Mouse (Mus musculus): Measurements from ENCODE around the gene Naa80. TPM values are rescaled to one million over a fixed set of nuclear protein-coding genes. Genes with fewer than 3 reads are reported as not detected.

Gene Naa80
- polyA plus RNA-seq, 1 experiment: 10.1 TPM

DNA sequence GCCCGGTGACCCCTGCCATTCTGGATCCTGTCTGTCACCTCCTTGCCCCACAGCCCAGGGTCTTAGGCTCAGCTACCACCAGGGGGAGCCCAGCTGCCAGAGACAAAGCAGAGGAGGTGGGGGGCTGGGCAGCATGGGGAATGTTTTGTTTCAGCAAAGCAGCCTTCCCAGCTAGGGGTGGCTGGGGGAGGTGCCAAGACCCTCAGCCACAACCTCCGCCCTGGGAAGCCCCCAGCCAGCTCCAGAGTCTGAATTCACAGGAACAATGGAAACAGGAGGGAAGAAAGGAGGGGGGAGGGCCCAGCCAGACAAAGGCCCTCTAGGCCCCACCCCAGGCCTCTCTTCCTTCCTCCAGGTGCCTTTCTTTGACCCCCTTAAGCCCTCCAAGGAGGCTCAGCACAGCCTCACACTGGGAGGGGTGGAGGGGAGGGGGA lies 48.2 kb downstream of the Naa80 start:
- Histone ChIP-seq H3K36me3 (ENCODE audit: control insufficient read depth) (peaks cover 92% of the 10 kb centered on the region), H3K4me3 (replicated peaks) (no peak overlapping the region)
- TF ChIP-seq GATA1 (IDR thresholded peaks at IDR 0.05; ENCODE audit: low read length) (no peak), TAL1 (IDR thresholded peaks at IDR 0.05; ENCODE audit: low read length) (no peak)

DNA sequence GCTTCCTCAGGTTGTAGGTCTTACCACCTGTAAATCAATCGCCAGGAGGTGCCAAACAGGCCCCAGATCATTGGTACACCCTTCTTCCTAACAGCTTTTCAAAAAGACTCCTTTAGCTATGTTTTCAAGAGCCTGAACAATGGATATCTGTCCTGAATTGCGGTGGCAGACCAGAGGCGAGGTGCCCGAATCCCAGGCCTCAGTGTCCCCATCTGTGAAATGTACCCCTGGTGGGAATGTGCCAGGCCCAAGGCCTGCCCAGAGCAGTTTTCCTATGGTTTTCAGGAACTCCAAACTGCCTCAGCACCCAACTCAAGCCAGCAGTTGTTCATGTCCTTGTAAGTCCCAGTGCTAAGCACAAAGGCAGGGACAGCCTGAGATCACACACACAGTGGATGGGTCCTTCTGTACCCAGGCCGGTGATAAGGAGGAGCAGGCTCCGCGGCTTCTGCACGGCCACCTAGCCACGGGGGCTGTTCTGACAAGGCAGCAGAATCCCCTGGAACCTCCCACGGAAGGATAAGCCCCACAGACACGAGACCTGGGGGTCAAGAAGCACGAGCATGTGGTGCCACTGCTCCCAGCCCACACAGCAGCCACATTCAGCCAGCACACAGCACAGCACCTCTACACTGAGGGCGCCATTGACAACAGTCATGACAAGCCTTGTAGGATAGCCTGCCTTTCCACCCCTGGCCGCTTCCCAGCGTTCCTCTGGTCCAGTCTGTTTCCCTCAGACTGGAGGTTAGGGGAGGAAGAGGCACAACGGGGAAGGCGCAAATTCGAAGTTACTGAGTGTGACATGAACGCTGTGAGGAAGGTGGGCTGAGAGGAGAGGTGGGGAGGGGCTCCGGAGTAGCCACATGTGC lies 48.9 kb downstream of the Naa80 start:
- Histone ChIP-seq H3K9me3 (ENCODE audit: control insufficient read depth, low read length) (no peaks in the 10 kb centered on the region), H3K27me3 (ENCODE audit: control insufficient read depth) (no peaks in the 10 kb centered on the region), H3K4me1 (ENCODE audit: control insufficient read depth) (peaks cover 77% of the 10 kb centered on the region), H3K36me3 (ENCODE audit: control insufficient read depth) (peaks cover 94% of the 10 kb centered on the region), H3K4me3 (replicated peaks) (no peak overlapping the region)
- no peak for TF ChIP-seq TAL1 (IDR thresholded peaks at IDR 0.05; ENCODE audit: low read length)
- TF ChIP-seq GATA1 (IDR thresholded peaks at IDR 0.05; ENCODE audit: low read length): no peak

More for the DNA sequence above, 48.2 kb downstream of the Naa80 start:
- Histone ChIP-seq H3K9me3 (ENCODE audit: control insufficient read depth, low read length) (no peaks in the 10 kb centered on the region), H3K27me3 (ENCODE audit: control insufficient read depth) (no peaks in the 10 kb centered on the region), H3K4me1 (ENCODE audit: control insufficient read depth) (peaks cover 69% of the 10 kb centered on the region)

DNA sequence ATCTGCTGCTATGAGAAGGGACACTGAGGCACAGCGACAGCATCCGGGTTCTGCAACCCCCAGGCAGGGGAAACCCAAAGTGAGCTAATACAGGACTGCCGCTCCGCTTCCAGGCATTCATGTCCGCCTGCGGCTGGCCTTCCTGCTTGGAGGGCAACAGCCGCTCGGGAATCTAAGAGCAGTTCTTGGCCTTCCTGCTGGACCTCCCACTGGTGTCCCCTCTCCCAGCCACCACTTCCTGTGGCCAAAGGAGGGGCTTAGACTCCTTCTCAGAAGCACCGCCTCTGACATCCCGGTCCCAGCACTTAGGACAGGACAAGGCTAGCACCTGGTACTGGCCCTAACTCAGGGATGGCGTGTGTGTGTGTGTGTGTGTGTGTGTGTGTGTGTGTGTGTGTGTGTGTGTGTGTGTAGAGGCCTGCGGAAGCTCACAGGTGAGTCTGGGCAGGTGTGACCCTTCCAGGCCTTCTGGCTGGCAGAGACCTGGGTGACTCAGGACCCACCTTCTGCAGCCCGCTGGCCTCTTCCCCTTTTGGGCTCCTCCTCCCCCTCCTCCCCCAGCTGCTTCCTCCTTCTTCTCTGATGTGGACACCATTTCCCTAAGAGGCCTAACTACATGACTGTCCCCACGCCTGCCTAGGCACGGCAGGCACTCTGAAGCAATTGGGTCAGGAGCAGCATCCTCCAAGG lies 50.2 kb downstream of the Naa80 start:
- Histone ChIP-seq H3K4me1 (ENCODE audit: control insufficient read depth) (peaks cover 89% of the 10 kb centered on the region), H3K4me3 (replicated peaks) (no peak overlapping the region), H3K9me3 (ENCODE audit: control insufficient read depth, low read length) (no peaks in the 10 kb centered on the region), H3K27me3 (ENCODE audit: control insufficient read depth) (no peaks in the 10 kb centered on the region), H3K36me3 (ENCODE audit: control insufficient read depth) (peaks cover 85% of the 10 kb centered on the region)
- TF ChIP-seq GATA1 (IDR thresholded peaks at IDR 0.05; ENCODE audit: low read length) (no peak), TAL1 (IDR thresholded peaks at IDR 0.05; ENCODE audit: low read length) (no peak)

DNA sequence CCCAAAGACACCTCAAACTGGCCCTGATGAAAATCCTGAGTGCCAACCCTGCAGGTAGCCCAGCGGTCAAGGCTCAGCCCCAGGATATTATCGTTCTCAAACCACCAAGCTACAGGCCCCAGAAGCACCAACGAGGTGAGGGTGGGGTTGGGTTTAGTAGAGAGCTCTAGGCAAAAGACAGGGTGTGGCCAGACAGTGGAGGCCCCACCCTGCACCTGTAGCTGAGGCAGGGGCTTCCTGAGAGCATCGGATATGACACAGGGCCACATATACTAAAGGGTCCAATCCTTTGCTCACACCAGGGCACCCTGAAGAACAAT lies 50.7 kb downstream of the Naa80 start:
- Histone ChIP-seq H3K4me3 (replicated peaks) (no peak overlapping the region), H3K9me3 (ENCODE audit: control insufficient read depth, low read length) (no peaks in the 10 kb centered on the region), H3K36me3 (ENCODE audit: control insufficient read depth) (peaks cover 80% of the 10 kb centered on the region), H3K4me1 (ENCODE audit: control insufficient read depth) (peaks cover 93% of the 10 kb centered on the region), H3K27me3 (ENCODE audit: control insufficient read depth) (no peaks in the 10 kb centered on the region)
- TF ChIP-seq GATA1 (IDR thresholded peaks at IDR 0.05; ENCODE audit: low read length) (no peak), TAL1 (IDR thresholded peaks at IDR 0.05; ENCODE audit: low read length) (no peak)

DNA sequence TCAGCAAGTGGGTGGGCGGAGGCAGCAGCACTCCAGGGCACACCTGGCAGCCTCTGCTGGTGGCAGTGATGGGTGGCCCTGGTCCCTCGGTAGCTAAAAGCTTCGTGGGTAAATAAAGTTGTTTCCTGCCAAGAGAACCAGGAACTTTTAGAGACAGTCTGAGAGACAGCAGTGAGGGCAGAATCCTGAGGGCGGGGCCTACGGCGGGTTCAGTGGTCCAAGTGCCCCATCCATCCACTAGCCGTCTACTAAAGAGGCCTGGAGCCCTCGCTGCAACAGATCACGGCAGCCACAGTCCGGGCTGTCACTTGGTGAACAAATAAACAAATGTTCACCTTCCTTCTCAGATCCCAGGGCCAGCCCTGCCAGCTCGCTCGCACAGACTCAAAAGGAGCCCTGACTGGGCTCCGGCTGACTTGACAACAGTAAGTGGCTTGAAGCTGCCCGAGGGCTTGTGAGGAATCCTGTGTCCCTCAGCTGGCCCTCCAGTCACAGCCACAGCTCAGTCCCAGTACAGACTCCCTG lies 51.3 kb downstream of the Naa80 start:
- no peaks in the 10 kb centered on the region for H3K9me3 ChIP-seq (ENCODE audit: control insufficient read depth, low read length)
- peaks cover 74% of the 10 kb centered on the region for H3K36me3 ChIP-seq (ENCODE audit: control insufficient read depth)
- H3K27me3 ChIP-seq (ENCODE audit: control insufficient read depth): no peaks in the 10 kb centered on the region
- TF ChIP-seq GATA1 (IDR thresholded peaks at IDR 0.05; ENCODE audit: low read length) (no peak), TAL1 (IDR thresholded peaks at IDR 0.05; ENCODE audit: low read length) (no peak)
- H3K4me1 ChIP-seq (ENCODE audit: control insufficient read depth): peaks cover 93% of the 10 kb centered on the region
- H3K4me3 ChIP-seq (replicated peaks): no peak overlapping the region

DNA sequence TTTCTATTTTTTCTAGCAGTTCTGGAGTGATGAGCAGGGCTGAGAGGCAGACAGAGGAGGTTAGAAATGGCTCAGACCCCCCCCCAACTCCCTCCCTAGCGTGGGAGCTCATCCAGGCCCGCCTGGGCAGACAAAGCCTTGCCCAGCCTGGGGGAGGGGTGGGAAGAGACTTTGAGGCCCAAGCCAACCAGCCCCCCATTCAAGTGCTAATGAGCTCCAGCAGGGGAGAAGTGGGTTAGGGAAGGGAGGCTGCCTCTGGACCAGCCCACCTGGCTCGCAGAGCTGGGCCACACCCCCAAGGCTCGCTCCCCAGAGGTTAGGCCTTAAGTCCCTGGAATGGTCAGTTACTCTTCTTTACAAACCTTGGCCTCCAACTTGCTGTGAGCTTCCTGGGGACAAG lies 51.9 kb downstream of the Naa80 start:
- no peaks in the 10 kb centered on the region for H3K27me3 ChIP-seq (ENCODE audit: control insufficient read depth)
- H3K9me3 ChIP-seq (ENCODE audit: control insufficient read depth, low read length): no peaks in the 10 kb centered on the region
- TF ChIP-seq GATA1 (IDR thresholded peaks at IDR 0.05; ENCODE audit: low read length): no peak
- TF ChIP-seq TAL1 (IDR thresholded peaks at IDR 0.05; ENCODE audit: low read length): no peak
- no peak overlapping the region for H3K4me3 ChIP-seq (replicated peaks)
- peaks cover 68% of the 10 kb centered on the region for H3K36me3 ChIP-seq (ENCODE audit: control insufficient read depth)
- H3K4me1 ChIP-seq (ENCODE audit: control insufficient read depth): peaks cover 95% of the 10 kb centered on the region

DNA sequence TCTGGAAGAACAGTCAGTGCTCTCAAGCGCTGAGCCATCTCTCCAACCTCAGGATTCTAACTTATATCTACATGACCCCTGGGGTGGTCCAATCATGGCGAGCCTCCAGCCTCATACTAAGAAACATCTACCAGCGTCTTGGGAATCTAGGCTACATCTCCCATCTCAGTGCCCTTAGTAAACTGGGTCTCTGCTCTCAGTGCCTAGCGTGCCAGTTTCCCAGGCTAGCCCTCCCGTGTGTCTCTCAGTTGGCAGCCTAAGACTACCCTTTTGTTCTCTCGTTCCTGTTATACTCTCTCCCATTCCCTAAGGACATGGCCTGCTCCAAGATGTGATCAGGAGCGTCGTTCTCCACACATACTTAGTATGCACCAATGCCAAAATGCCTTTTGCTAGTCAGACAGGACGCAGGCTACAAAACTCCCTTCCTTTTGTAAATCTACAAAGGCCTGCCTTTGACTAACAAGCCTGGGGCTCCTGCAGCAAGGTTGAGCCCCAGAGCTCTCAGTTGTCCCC lies 52.7 kb downstream of the Naa80 start:
- H3K27me3 ChIP-seq (ENCODE audit: control insufficient read depth): no peaks in the 10 kb centered on the region
- no peaks in the 10 kb centered on the region for H3K9me3 ChIP-seq (ENCODE audit: control insufficient read depth, low read length)
- no peak overlapping the region for H3K4me3 ChIP-seq (replicated peaks)
- TF ChIP-seq GATA1 (IDR thresholded peaks at IDR 0.05; ENCODE audit: low read length) (no peak), TAL1 (IDR thresholded peaks at IDR 0.05; ENCODE audit: low read length) (no peak)
- peaks cover 96% of the 10 kb centered on the region for H3K4me1 ChIP-seq (ENCODE audit: control insufficient read depth)
- H3K36me3 ChIP-seq (ENCODE audit: control insufficient read depth): peaks cover 60% of the 10 kb centered on the region

DNA sequence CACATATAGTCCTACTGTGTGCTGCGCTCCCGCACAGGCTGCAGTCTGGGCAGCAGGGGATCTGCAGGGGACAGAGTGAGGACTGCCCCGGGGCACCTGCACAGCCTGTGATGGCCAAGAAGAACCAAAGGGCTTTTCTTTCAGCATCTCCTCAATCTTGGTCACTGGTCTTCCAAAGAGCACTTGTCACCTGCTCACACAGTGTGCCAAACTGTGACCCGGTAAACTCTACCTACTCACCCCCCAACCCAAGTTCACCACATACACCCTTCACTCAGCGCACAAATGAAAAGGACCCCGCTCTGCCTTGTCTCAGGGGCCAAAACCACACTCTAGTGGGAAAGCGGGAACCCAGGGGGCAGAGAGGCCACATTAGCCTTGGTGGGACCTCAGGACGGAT lies 53.2 kb downstream of the Naa80 start:
- TF ChIP-seq GATA1 (IDR thresholded peaks at IDR 0.05; ENCODE audit: low read length) (no peak), TAL1 (IDR thresholded peaks at IDR 0.05; ENCODE audit: low read length) (no peak)
- no peaks in the 10 kb centered on the region for H3K27me3 ChIP-seq (ENCODE audit: control insufficient read depth)
- H3K4me3 ChIP-seq (replicated peaks): no peak overlapping the region
- H3K9me3 ChIP-seq (ENCODE audit: control insufficient read depth, low read length): no peaks in the 10 kb centered on the region
- H3K36me3 ChIP-seq (ENCODE audit: control insufficient read depth): peaks cover 55% of the 10 kb centered on the region
- H3K4me1 ChIP-seq (ENCODE audit: control insufficient read depth): peaks cover 95% of the 10 kb centered on the region

DNA sequence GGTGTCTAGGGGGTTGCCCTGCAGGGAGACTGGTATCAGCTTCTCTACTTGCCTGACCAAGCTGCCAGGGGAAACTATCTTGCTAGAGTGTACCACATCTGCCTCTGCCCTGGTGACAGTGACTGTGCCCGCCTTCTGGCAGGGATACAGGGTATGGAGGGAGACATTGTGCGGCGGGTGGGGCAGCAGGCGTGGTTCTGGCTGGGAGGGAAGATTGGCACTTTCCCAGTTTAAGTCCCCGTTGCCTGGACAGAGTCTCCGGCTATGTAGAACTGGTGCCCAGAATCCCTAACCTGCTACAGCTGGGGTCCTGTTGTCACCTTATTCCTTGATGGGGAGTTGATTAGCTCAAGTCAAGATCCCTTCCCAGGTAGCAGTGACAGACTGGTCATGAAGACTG lies 53.8 kb downstream of the Naa80 start:
- H3K4me1 ChIP-seq (ENCODE audit: control insufficient read depth): peaks cover 93% of the 10 kb centered on the region
- H3K9me3 ChIP-seq (ENCODE audit: control insufficient read depth, low read length): no peaks in the 10 kb centered on the region
- H3K27me3 ChIP-seq (ENCODE audit: control insufficient read depth): no peaks in the 10 kb centered on the region
- TF ChIP-seq GATA1 (IDR thresholded peaks at IDR 0.05; ENCODE audit: low read length): peak; percentile 33; the same call in 1 of the 2 replicates
- peak; percentile 48; the same call in 2 of the 3 replicates for TF ChIP-seq TAL1 (IDR thresholded peaks at IDR 0.05; ENCODE audit: low read length)
- H3K4me3 ChIP-seq (replicated peaks): peak overlapping the region; percentile 96
- peaks cover 49% of the 10 kb centered on the region for H3K36me3 ChIP-seq (ENCODE audit: control insufficient read depth)

Measured in erythroblast, embryonic 14.5 days (primary cell).